Mouse (Mus musculus) embryonic stem cell, embryonic (primary cell): ENCODE data around the gene Fndc3c1.
"Not testable (repeated sequence)": the region's sequence is repeated elsewhere in the genome, so short reads cannot be mapped to it uniquely, and the experiment has no call there.

Experiments used
- CTCF ChIA-PET, 4 experiments: fragments of 300-600 bp in 2 of 4; fragments of 350-600 bp in 2 of 4; sonication (Branson Sonifier 250); formaldehyde crosslinking; loops; one replicate each; lab custom pipeline; 2022; ENCODE audit warnings: inconsistent platforms in 2 of 4; lab: Charles Lee
- POLR2A ChIA-PET, 4 experiments: fragments of 300-600 bp in 2 of 4; fragments of 350-600 bp in 2 of 4; sonication (Branson Sonifier 250); formaldehyde crosslinking; loops; one replicate each; lab custom pipeline; 2022; ENCODE audit warnings: antibody characterized with exemption in 4 of 4, inconsistent platforms in 1 of 4; lab: Charles Lee

The Fndc3c1 gene

GRCm38 (mm10) chrX:106485101-106485651 lies at the start of gene Fndc3c1:
TSS of gene Fndc3c1 (minus strand) at chrX:106485401.
- POLR2A ChIA-PET: no interaction called here
- CTCF ChIA-PET: interaction anchor here in 1 of 4 experiments (0.7 kb wide), 1 partner anchor 52 kb away, joined by 5 read pairs; no protein-coding TSS in a partner anchor

GRCm38 (mm10) chrX:106486451-106486850 lies 1.2 kb upstream of the Fndc3c1 start:
- ChIA-PET POLR2A (no interaction called here), CTCF (no interaction called here)

GRCm38 (mm10) chrX:106485671-106486070 lies 470 bp upstream of the Fndc3c1 start:
- CTCF ChIA-PET: interaction anchor here in 1 of 4 experiments (0.7 kb wide), 1 partner anchor 51 kb away, joined by 5 read pairs; no protein-coding TSS in a partner anchor
- POLR2A ChIA-PET: no interaction called here

- POLR2A ChIA-PET: interaction anchor here in 1 of 4 experiments (0.6 kb wide), 1 partner anchor 11 kb away, joined by 3 read pairs; no protein-coding TSS in a partner anchor
Observed at GRCm38 (mm10) chrX:106479891-106480290, 5.3 kb downstream of the Fndc3c1 start.

GRCm38 (mm10) chrX:106385304-106385703 lies 99.9 kb downstream of the Fndc3c1 start:
- ChIA-PET CTCF (no interaction called here), POLR2A (interaction anchor here in 2 of 4 experiments (0.6 to 1.0 kb wide), 2 partner anchors 367 to 520 kb away, joined by 3 read pairs; no protein-coding TSS in a partner anchor)

More at GRCm38 (mm10) chrX:106479891-106480290, 5.3 kb downstream of the Fndc3c1 start:
- CTCF ChIA-PET: not testable (repeated sequence)

- ChIA-PET CTCF (interaction anchor here in 1 of 4 experiments (0.6 kb wide), 1 partner anchor 167 kb away, joined by 3 read pairs; no protein-coding TSS in a partner anchor), POLR2A (no interaction called here)
Observed at GRCm38 (mm10) chrX:106380608-106381007, 104.6 kb downstream of the Fndc3c1 start.
